Mouse (Mus musculus) cerebellum, postnatal 14 days (tissue): Measurements from ENCODE around the gene Gnpda2.
A peak's percentile ranks its signal among the peaks of the same experiment; 100 is the strongest.

Experiments used
- DNase-seq, 2 experiments: peaks; one replicate each; pipeline ENCODE4 v3.0.0; 2021; ENCODE audit warnings: mixed read lengths in 2 of 2

Gnpda2 gene

GRCm38 (mm10) chr5:69591640-69592461 lies at the start of gene Gnpda2:
Gene Gnpda2 (minus strand): TSS chr5:69592340.
- peak; percentile 89 to 93 for DNase-seq

GRCm38 (mm10) chr5:69634766-69635165 lies 42.6 kb upstream of the Gnpda2 start:
- DNase-seq: no peak

GRCm38 (mm10) chr5:69620899-69621298 lies 28.8 kb upstream of the Gnpda2 start:
- DNase-seq: no peak

GRCm38 (mm10) chr5:69613209-69613796 lies 21.2 kb upstream of the Gnpda2 start:
- peak; percentile 19 to 52 for DNase-seq

- DNase-seq: peak; percentile 11 to 18
Observed at GRCm38 (mm10) chr5:69601027-69601426, 8.9 kb upstream of the Gnpda2 start.

GRCm38 (mm10) chr5:69557404-69557935 lies 34.7 kb downstream of the Gnpda2 start:
- peak; percentile 26 to 37 for DNase-seq

- peak; percentile 99 to 100 for DNase-seq
Observed at GRCm38 (mm10) chr5:69556628-69557403, 35.3 kb downstream of the Gnpda2 start, which contains the start of gene Guf1. Gene Guf1 (plus strand): TSS chr5:69556923.

GRCm38 (mm10) chr5:69542489-69542888 lies 49.7 kb downstream of the Gnpda2 start, which contains the start of gene Yipf7:
Gene Yipf7 (minus strand): TSS chr5:69542648.
- no peak for DNase-seq

- no peak for DNase-seq
Observed at GRCm38 (mm10) chr5:69541680-69542079, 50.5 kb downstream of the Gnpda2 start.

GRCm38 (mm10) chr5:69523944-69524343 lies 68.2 kb downstream of the Gnpda2 start:
- no peak for DNase-seq
